Mouse (Mus musculus) forebrain, embryonic 13.5 days (tissue): ENCODE measurements around the gene Slc6a9. TPM values are rescaled to one million over a fixed set of nuclear protein-coding genes. Genes with fewer than 3 reads are reported as not detected.

Experiments used
- ATAC-seq: fragments of 200-750 bp; cut with Nextera tagmentation; 2 replicates; pipeline ENCODE4 v1.8.0; 2017
- H3K27ac ChIP-seq: fragments of 300-500 bp; sonication (generic); 2 replicates; pipeline ENCODE4 v1.5.1; 2015; ENCODE audit warnings: inconsistent platforms, mild to moderate bottlenecking, moderate library complexity
- H3K27me3 ChIP-seq: fragments of 300-500 bp; sonication (generic); 2 replicates; pipeline ENCODE4 v1.6.1; 2015; ENCODE audit warnings: mild to moderate bottlenecking, inconsistent platforms
- H3K36me3 ChIP-seq: fragments of 300-500 bp; sonication (generic); 2 replicates; pipeline ENCODE4 v1.6.1; 2015; ENCODE audit warnings: mild to moderate bottlenecking, inconsistent platforms; ENCODE audit not compliant: poor library complexity, severe bottlenecking
- H3K4me1 ChIP-seq: fragments of 300-500 bp; sonication (generic); 2 replicates; pipeline ENCODE4 v1.6.1; 2015; ENCODE audit warnings: inconsistent platforms
- H3K4me2 ChIP-seq: fragments of 300-500 bp; sonication (generic); 2 replicates; pipeline ENCODE4 v1.6.1; 2015; ENCODE audit warnings: inconsistent platforms, mild to moderate bottlenecking, moderate library complexity
- H3K4me3 ChIP-seq: fragments of 300-500 bp; sonication (generic); 2 replicates; pipeline ENCODE4 v1.5.1; 2015; ENCODE audit warnings: mild to moderate bottlenecking, inconsistent platforms
- H3K9ac ChIP-seq: fragments of 300-500 bp; sonication (generic); 2 replicates; pipeline ENCODE4 v1.6.1; 2015; ENCODE audit warnings: mild to moderate bottlenecking, inconsistent platforms
- H3K9me3 ChIP-seq: fragments of 300-500 bp; sonication (generic); replicated peaks from 2 replicates; pipeline ENCODE4 v1.6.1; 2016; ENCODE audit warnings: inconsistent platforms
- WGBS: fragments of 180-500 bp; shearing (Covaris S2); methylation state at CpG from one replicate; pipeline ENCODE4 v1.1.7; 2015; 5-methylcytosine and 5-hydroxymethylcytosine counted together
- polyA plus RNA-seq: library from polyadenylated mRNA; unstranded; fragments of >200 nt; fragmentation: Nextera tagmentation; extraction: Ambion mirVana; gene quantifications from 2 replicates; pipeline ENCODE4 v1.2.1, GENCODE M21; 2015

Gene Slc6a9
- polyA plus RNA-seq, 1 experiment from 2014 or later: 7.9 TPM

DNA sequence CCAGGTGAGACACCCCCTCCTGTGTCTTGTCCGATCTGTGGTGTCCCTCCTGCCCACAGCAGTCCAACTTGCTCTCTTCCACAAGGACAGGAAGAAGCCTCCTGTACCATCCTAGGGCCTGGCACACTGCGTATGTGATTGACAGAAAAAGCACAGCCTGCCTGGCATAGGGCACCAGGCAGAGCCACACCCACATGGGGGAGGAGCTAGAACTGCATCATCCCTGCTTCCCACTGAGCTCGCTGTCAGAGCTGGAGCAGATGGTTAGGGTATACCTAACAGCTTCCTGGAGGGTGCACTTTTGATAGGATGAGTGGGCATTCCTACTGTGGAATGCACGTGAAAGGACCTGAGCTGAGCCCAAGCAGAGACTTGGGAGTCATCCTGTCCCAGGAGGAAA, 28.5 kb downstream of the Slc6a9 start:
- ATAC-seq: peak; percentile 85
- peaks cover 21% of the 10 kb centered on the region for H3K4me1 ChIP-seq
- WGBS: 33% methylated on average over 4 of the region's 4 CpGs
- H3K36me3 ChIP-seq: no peaks in the 10 kb centered on the region
- peaks cover 9% of the 10 kb centered on the region for H3K27me3 ChIP-seq
- H3K27ac ChIP-seq: no peak overlapping the region
- no peak overlapping the region for H3K9ac ChIP-seq
- H3K4me2 ChIP-seq: no peak overlapping the region
- no peaks in the 10 kb centered on the region for H3K9me3 ChIP-seq
- no peak overlapping the region for H3K4me3 ChIP-seq

- Histone ChIP-seq H3K27me3 (peaks cover 9% of the 10 kb centered on the region), H3K4me2 (no peak overlapping the region), H3K27ac (no peak overlapping the region), H3K36me3 (no peaks in the 10 kb centered on the region), H3K4me1 (peaks cover 27% of the 10 kb centered on the region), H3K9ac (no peak overlapping the region), H3K9me3 (no peaks in the 10 kb centered on the region), H3K4me3 (no peak overlapping the region)
- 51% methylated on average over 9 of the region's 9 CpGs for WGBS
- no peak for ATAC-seq
Measured at GRCm38 (mm10) chr4:117866083-117866482, 31.8 kb downstream of the Slc6a9 start.

DNA sequence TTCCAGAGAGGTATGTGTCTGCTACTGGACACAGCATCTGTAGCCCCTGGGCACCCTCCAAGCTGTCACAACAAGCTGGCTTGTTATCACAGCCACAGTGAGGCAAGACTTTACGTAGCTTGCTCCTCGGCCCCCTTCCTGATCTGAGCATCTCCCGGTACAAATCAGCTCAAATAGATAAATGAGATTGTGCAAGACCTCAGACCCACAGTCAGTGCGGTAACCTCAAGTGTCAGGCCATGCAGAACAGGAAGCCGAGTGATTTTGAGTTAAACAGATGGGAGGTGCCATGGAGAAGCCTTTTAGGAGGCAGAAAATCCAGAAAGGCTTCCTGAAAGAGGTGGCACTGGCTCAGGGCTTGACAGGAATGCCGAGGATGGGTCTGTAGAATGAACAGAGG, 32.7 kb downstream of the Slc6a9 start:
- Histone ChIP-seq H3K4me3 (no peak overlapping the region), H3K9ac (no peak overlapping the region), H3K27ac (no peak overlapping the region), H3K27me3 (peaks cover 9% of the 10 kb centered on the region), H3K36me3 (0 out of 2 replicates have a peak, but pooled peaks cover 3% of the 10 kb centered on the region), H3K4me1 (peaks cover 27% of the 10 kb centered on the region), H3K9me3 (no peaks in the 10 kb centered on the region), H3K4me2 (no peak overlapping the region)
- no peak for ATAC-seq
- 84% methylated on average over 6 of the region's 6 CpGs for WGBS

DNA sequence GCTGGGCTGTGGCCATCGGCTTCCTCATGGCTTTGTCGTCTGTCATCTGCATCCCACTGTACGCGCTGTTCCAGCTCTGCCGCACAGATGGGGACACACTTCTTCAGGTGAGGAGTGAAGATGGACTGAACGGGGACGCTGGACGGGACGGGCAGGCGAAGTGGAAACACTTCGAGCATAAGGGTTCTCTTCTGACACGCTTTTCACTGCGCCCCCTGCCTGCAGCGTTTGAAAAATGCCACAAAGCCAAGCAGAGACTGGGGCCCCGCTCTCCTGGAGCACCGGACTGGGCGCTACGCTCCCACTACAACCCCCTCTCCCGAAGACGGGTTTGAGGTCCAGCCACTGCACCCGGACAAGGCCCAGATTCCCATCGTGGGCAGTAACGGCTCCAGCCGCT, 33.5 kb downstream of the Slc6a9 start:
- peak overlapping the region; percentile 26; the same call in 1 of the 2 replicates for H3K4me2 ChIP-seq
- H3K27me3 ChIP-seq: peaks cover 9% of the 10 kb centered on the region
- WGBS: 19% methylated on average over 24 of the region's 24 CpGs
- H3K27ac ChIP-seq: no peak overlapping the region
- peaks cover 4% of the 10 kb centered on the region; the same call in 1 of the 2 replicates for H3K36me3 ChIP-seq
- no peak overlapping the region; the same call in 1 of the 2 replicates for H3K9ac ChIP-seq
- no peaks in the 10 kb centered on the region for H3K9me3 ChIP-seq
- H3K4me1 ChIP-seq: peaks cover 31% of the 10 kb centered on the region
- no peak overlapping the region for H3K4me3 ChIP-seq
- peak; percentile 4; the same call in 1 of the 2 replicates for ATAC-seq

DNA sequence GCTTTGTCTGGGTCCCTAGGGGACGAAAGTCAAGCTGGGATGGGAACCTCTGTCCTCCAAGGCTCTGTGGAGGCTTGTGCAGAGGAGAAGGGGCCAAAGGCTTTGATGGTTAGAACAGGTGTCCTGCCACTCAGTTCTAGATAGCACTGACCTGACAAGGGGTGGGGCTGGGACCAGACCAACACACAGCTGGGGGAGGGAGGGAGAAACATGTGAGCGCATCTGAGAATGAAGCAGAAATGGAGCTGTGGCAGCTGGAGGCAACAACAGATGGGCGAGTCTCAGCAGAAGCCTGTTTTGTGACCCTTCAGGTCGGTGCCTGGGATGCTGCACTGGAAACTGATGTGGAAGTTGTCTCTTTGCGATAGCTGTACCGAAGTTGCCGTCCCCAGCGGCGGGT, 35.0 kb downstream of the Slc6a9 start:
- H3K9ac ChIP-seq: no peak overlapping the region
- no peak overlapping the region for H3K4me3 ChIP-seq
- H3K4me1 ChIP-seq: peaks cover 29% of the 10 kb centered on the region
- no peaks in the 10 kb centered on the region for H3K9me3 ChIP-seq
- no peak for ATAC-seq
- 78% methylated on average over 9 of the region's 9 CpGs for WGBS
- H3K4me2 ChIP-seq: no peak overlapping the region
- H3K27me3 ChIP-seq: peaks cover 9% of the 10 kb centered on the region
- peaks cover 19% of the 10 kb centered on the region for H3K36me3 ChIP-seq
- no peak overlapping the region for H3K27ac ChIP-seq

- Histone ChIP-seq H3K9me3 (no peaks in the 10 kb centered on the region), H3K27me3 (peaks cover 9% of the 10 kb centered on the region), H3K4me1 (peaks cover 29% of the 10 kb centered on the region), H3K4me3 (no peak overlapping the region), H3K9ac (no peak overlapping the region), H3K27ac (no peak overlapping the region), H3K4me2 (no peak overlapping the region), H3K36me3 (peaks cover 29% of the 10 kb centered on the region)
- no peak for ATAC-seq
- 78% methylated on average over 1 of the region's 1 CpGs for WGBS
Measured at GRCm38 (mm10) chr4:117870437-117870836, 36.1 kb downstream of the Slc6a9 start.

- 64% methylated on average over 7 of the region's 7 CpGs for WGBS
- Histone ChIP-seq H3K9me3 (no peaks in the 10 kb centered on the region), H3K27ac (no peak overlapping the region), H3K9ac (no peak overlapping the region), H3K36me3 (peaks cover 43% of the 10 kb centered on the region), H3K4me2 (no peak overlapping the region), H3K4me1 (peaks cover 23% of the 10 kb centered on the region), H3K27me3 (peaks cover 9% of the 10 kb centered on the region), H3K4me3 (no peak overlapping the region)
- no peak for ATAC-seq
Measured at GRCm38 (mm10) chr4:117871787-117872186, 37.5 kb downstream of the Slc6a9 start.

DNA sequence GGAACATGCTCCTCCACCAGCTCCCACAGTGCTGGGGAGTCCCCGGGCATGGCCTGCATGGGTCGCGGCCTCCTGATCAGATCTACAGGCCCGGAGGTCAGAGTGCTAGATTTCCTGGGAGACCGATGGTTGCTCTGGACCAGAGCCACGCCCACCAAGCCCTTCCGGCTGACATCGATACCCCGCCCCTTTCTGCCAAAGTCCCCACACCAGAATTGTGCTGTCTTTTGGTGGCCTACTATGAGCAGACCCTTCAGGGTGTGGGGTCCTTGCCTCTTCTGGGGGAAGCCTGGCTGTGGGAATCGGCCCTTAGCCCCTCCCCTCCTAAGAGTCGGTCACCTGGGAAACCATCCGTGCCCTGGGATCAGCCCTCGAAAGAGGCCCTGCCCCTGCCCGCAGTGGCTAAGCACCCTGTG, 38.2 kb downstream of the Slc6a9 start, which contains the start of gene Ccdc24:
TSS of gene Ccdc24 (minus strand) at position 87 of the 416 bp plus-strand sequence.
- Histone ChIP-seq H3K27me3 (peaks cover 3% of the 10 kb centered on the region; the same call in 1 of the 2 replicates), H3K4me3 (0 out of 2 replicates have a peak within 1 kb of the TSS, but pooled peaks have one; percentile 9), H3K9ac (0 out of 2 replicates have a peak within 1 kb of the TSS, but pooled peaks have one; percentile 37), H3K9me3 (no peaks in the 10 kb centered on the region), H3K36me3 (peaks cover 49% of the 10 kb centered on the region), H3K27ac (no peak within 1 kb of the TSS), H3K4me1 (peaks cover 20% of the 10 kb centered on the region), H3K4me2 (peak within 1 kb of the TSS; percentile 39)
- 8% methylated on average over 14 of the region's 14 CpGs for WGBS
- ATAC-seq: peak; percentile 14; the same call in 1 of the 2 replicates

- H3K27ac ChIP-seq: no peak overlapping the region
- no peak overlapping the region for H3K4me2 ChIP-seq
- WGBS: 92% methylated on average over 9 of the region's 9 CpGs
- H3K4me3 ChIP-seq: no peak overlapping the region
- H3K9me3 ChIP-seq: no peaks in the 10 kb centered on the region
- no peak for ATAC-seq
- peaks cover 12% of the 10 kb centered on the region for H3K4me1 ChIP-seq
- no peak overlapping the region for H3K9ac ChIP-seq
- H3K36me3 ChIP-seq: peaks cover 61% of the 10 kb centered on the region
- no peaks in the 10 kb centered on the region for H3K27me3 ChIP-seq
Measured at GRCm38 (mm10) chr4:117873615-117874014, 39.3 kb downstream of the Slc6a9 start.

DNA sequence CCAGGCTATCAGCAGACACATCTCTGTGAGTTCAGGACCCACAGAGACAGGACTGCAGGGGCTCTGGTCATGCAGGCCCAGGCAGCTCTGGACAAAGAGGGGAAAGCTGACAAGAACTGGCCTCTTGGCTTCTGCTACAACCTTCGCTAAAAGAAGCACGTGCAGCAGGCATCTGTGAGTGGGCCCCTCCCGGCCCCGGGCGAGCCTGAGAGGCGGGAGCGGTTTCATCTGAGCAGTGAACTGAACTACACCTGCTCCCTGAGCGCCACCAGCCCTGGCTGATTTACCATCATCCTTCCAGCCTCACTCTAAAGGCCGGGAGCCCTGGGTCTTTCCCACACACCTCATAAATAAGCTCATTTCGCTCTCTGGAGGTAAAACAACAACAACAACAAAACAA, 44.0 kb downstream of the Slc6a9 start:
- 76% methylated on average over 10 of the region's 10 CpGs for WGBS
- Histone ChIP-seq H3K4me3 (no peak overlapping the region), H3K9ac (no peak overlapping the region), H3K4me1 (peaks cover 23% of the 10 kb centered on the region), H3K36me3 (peaks cover 80% of the 10 kb centered on the region), H3K4me2 (no peak overlapping the region), H3K9me3 (no peaks in the 10 kb centered on the region), H3K27ac (no peak overlapping the region), H3K27me3 (no peaks in the 10 kb centered on the region)
- ATAC-seq: no peak

DNA sequence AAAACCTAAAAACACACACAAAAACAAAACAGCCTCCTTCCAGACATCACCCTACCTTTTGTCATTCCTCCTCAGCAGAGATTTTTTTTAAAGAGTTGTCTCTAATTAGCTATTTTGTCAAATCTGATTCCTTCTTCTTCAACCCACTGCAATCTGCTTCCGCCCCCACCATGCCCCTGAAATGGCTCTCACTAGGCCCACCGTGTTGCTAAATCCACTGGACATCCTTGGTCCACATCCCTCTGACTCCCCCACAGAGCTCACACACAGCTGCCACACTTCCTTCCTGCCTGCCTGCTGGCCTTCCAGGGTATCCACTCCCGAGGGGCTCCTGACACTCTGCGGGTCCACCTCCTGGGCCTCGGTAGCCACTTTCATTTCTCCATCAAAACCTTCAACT, 44.4 kb downstream of the Slc6a9 start:
- WGBS: 84% methylated on average over 5 of the region's 5 CpGs
- H3K27ac ChIP-seq: no peak overlapping the region

DNA sequence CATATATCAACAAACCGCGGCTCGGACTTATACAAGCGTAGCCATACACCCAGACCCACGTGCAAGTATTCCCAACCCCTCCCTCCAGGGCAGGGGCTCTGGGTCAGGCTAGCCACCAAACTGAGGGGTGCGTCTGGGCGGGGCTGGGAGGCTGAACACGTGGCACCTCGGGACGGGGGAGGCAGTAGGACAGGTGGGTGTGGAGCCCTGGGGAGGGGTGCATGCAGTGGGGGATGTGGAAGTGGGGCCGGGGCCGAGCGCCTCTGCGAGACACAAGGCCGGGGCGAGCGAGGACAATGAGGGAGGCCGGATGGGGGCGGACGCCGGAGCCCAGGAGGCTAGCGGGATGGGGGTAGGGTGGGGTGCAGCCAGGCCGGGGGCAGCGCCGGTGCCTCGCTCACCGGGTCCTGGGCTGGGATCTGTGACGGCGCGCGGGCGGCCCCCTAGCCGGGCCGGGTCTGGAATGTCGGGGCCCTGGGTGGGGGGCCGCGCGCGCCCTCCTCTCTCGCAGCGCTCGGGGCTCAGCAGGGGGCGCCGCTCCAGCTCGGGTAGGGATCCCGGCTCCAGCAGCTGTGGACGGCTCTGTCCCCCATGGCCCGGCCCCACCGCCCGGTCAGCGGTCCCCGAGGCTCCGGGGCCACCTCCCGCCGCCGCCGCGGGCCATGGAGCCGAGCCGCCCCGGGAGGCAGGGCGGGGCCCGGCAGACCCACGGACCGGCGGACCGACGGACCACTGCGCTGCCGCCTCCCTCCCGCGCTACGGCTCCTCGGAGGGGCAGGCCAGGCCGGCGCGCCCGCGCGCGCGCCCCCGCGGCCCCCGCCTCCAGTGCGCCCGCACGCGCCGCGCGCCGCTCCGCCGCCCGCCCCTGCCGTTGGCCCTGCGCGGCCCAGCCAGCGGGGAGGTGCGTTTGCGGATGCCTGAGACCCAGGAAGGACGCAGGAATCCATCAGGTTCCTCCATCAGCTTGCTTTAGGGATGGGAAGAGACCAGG, 48.7 kb downstream of the Slc6a9 start, which contains the start of gene B4galt2:
TSS of gene B4galt2 (minus strand) at position 787 of the 991 bp plus-strand sequence.
- H3K36me3 ChIP-seq: peaks cover 56% of the 10 kb centered on the region

More for the DNA sequence above, 44.4 kb downstream of the Slc6a9 start:
- Histone ChIP-seq H3K4me3 (no peak overlapping the region), H3K36me3 (peaks cover 76% of the 10 kb centered on the region), H3K4me1 (peaks cover 25% of the 10 kb centered on the region), H3K4me2 (no peak overlapping the region), H3K9ac (no peak overlapping the region), H3K27me3 (no peaks in the 10 kb centered on the region), H3K9me3 (no peaks in the 10 kb centered on the region)
- no peak for ATAC-seq

More for the DNA sequence above, 48.7 kb downstream of the Slc6a9 start, which contains the start of gene B4galt2:
- under 1% methylated on average over 75 of the region's 103 CpGs for WGBS
- Histone ChIP-seq H3K9me3 (no peaks in the 10 kb centered on the region), H3K9ac (peak within 1 kb of the TSS; percentile 95), H3K4me3 (peak within 1 kb of the TSS; percentile 76), H3K4me2 (peak within 1 kb of the TSS; percentile 89), H3K27ac (peak within 1 kb of the TSS; percentile 76), H3K27me3 (no peaks in the 10 kb centered on the region), H3K4me1 (peaks cover 54% of the 10 kb centered on the region)
- peak; percentile 50 for ATAC-seq
